Mouse (Mus musculus) forebrain, embryonic 15.5 days (tissue): ENCODE results near the gene Tbc1d22a. TPM values are rescaled to one million over a fixed set of nuclear protein-coding genes. Genes with fewer than 3 reads are reported as not detected.

Source experiments
- ATAC-seq: fragments of 200-750 bp; cut with Nextera tagmentation; replicated peaks from 2 replicates; pipeline ENCODE4 v1.8.0; 2017; ENCODE audit warnings: mild to moderate bottlenecking, moderate TSS enrichment, moderate library complexity
- H3K27ac ChIP-seq: fragments of 300-500 bp; sonication (generic); replicated peaks from 2 replicates; pipeline ENCODE4 v1.5.1; 2015; ENCODE audit warnings: mild to moderate bottlenecking, inconsistent platforms
- H3K27me3 ChIP-seq: fragments of 300-500 bp; sonication (generic); 2 replicates; pipeline ENCODE4 v1.6.1; 2015; ENCODE audit warnings: inconsistent platforms
- H3K36me3 ChIP-seq: fragments of 300-500 bp; sonication (generic); 2 replicates; pipeline ENCODE4 v1.6.1; 2015; ENCODE audit warnings: mild to moderate bottlenecking, inconsistent platforms
- H3K4me1 ChIP-seq: fragments of 300-500 bp; sonication (generic); 2 replicates; pipeline ENCODE4 v1.6.1; 2015; ENCODE audit warnings: inconsistent platforms
- H3K4me2 ChIP-seq: fragments of 300-500 bp; sonication (generic); replicated peaks from 2 replicates; pipeline ENCODE4 v1.6.1; 2015; ENCODE audit warnings: mild to moderate bottlenecking, inconsistent platforms
- H3K4me3 ChIP-seq: fragments of 300-500 bp; sonication (generic); 2 replicates; pipeline ENCODE4 v1.5.1; 2015; ENCODE audit warnings: mild to moderate bottlenecking, inconsistent platforms
- H3K9ac ChIP-seq: fragments of 300-500 bp; sonication (generic); replicated peaks from 2 replicates; pipeline ENCODE4 v1.6.1; 2015; ENCODE audit warnings: mild to moderate bottlenecking, inconsistent platforms
- H3K9me3 ChIP-seq: fragments of 300-500 bp; sonication (generic); 2 replicates; pipeline ENCODE4 v1.6.1; 2016; ENCODE audit warnings: inconsistent platforms
- WGBS: fragments of 180-500 bp; shearing (Covaris S2); methylation state at CpG from one replicate; pipeline ENCODE4 v1.1.7; 2015; ENCODE audit warnings: mixed read lengths; 5-methylcytosine and 5-hydroxymethylcytosine counted together
- polyA plus RNA-seq: library from polyadenylated mRNA; unstranded; fragments of >200 nt; fragmentation: Nextera tagmentation; extraction: Ambion mirVana; gene quantifications from 2 replicates; pipeline ENCODE4 v1.2.1, GENCODE M21; 2015

The Tbc1d22a gene
- polyA plus RNA-seq, 1 experiment from 2014 or later, result 13.1 TPM

DNA sequence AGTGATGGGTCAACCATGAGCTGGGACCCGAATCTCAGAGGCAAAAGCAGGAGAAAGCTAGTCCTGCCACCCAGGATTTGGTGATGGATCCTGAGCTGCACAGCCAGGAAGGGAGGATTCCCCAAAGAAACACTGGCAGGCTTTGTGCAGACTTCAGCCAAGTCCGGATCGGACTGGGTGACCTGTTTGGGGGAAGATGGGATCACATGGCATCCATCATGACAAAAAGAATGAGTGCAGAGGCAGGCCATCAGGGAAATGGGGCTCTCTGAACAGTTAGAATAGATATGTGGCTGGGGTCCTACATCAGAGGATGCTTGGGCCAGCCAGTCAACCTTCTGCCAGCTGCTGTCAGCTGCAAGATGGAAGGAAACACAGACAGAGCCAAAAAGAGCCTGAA, 328.1 kb downstream of the Tbc1d22a start:
- no peak overlapping the region for H3K27ac ChIP-seq
- H3K4me2 ChIP-seq, result no peak overlapping the region
- H3K4me1 ChIP-seq, result no peaks in the 10 kb centered on the region
- H3K9me3 ChIP-seq, result 0 out of 2 replicates have a peak, but pooled peaks cover under 1% of the 10 kb centered on the region
- no peak overlapping the region for H3K4me3 ChIP-seq
- no peak overlapping the region for H3K9ac ChIP-seq
- WGBS, result 74% methylated on average over 3 of the region's 3 CpGs
- ATAC-seq, result no peak
- no peaks in the 10 kb centered on the region for H3K36me3 ChIP-seq
- no peaks in the 10 kb centered on the region for H3K27me3 ChIP-seq

DNA sequence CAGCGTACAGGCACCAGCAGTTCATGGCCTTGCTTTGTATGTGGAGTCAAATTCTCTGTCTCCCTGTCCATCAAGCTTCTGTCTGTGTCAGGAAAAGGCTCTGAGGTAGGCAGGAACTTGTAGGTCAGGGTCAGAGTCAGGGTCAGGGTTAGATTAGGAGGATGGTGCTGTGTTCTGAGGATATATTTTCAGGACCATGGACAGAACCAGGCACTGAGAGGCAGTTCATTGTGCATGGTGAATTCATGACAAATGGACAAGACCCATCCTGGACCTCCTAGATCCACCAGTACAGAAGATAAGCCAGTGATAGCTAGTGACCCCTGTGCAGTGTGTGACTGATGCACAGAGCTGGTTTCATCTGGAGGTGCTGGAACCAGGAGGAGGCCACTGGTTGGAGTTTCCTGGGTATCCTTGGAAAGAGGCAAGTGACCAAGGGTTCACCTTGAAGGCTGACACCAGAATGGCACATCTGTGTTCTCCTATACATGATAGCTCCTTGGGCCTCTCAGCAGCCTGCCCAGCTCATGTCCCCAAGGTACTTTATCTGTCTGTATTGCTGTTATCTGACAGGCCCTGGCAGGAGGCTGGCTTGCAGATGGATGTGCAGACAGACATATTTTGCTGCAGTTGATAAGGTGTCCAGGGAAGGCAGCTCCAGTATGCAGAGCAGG, 330.0 kb downstream of the Tbc1d22a start:
- Histone ChIP-seq H3K4me1 (no peaks in the 10 kb centered on the region), H3K27me3 (no peaks in the 10 kb centered on the region), H3K36me3 (no peaks in the 10 kb centered on the region), H3K4me3 (no peak overlapping the region), H3K27ac (no peak overlapping the region), H3K9ac (no peak overlapping the region), H3K9me3 (0 out of 2 replicates have a peak, but pooled peaks cover 4% of the 10 kb centered on the region), H3K4me2 (no peak overlapping the region)
- no peak for ATAC-seq
- WGBS, result 85% methylated on average over 1 of the region's 1 CpGs

Other genes starting within 250 kb of the Tbc1d22a start
- gene Celsr1, start 180.7 kb upstream of the Tbc1d22a start, polyA plus RNA-seq, result 5.8 and 7.2 TPM in 2 replicates
- 48.8 and 52.9 TPM in 2 replicates for gene Gramd4, start 156.8 kb upstream of the Tbc1d22a start, polyA plus RNA-seq
- 21.7 and 23.5 TPM in 2 replicates for gene Cerk, start 28.3 kb upstream of the Tbc1d22a start, polyA plus RNA-seq